Mouse (Mus musculus): ENCODE measurements at regions not wholly inside any gene's neighbourhood (a gene's known extent, or its start where the extent isn't known, plus 50 kb on each side); places are given as distances from the start of the nearest gene placed in this dataset.

- no peaks in the 10 kb centered on the region for H3K4me1 ChIP-seq (ENCODE audit: control insufficient read depth, insufficient read depth, low read length)
- DNase-seq (ENCODE audit: low spot score) (peak; percentile 78), ATAC-seq (peak; percentile 85)
- no peaks in the 10 kb centered on the region for H3K9me3 ChIP-seq (replicated peaks; ENCODE audit: control insufficient read depth, low read length)
- no peaks in the 10 kb centered on the region for H3K36me3 ChIP-seq (ENCODE audit: control insufficient read depth, insufficient read depth, low read length)
- H3K4me2 ChIP-seq (ENCODE audit: low read length): no peak overlapping the region
- H3K27ac ChIP-seq (ENCODE audit: low read depth, low read length): no peak overlapping the region
- H3K27me3 ChIP-seq (replicated peaks; ENCODE audit: control insufficient read depth, insufficient read depth, low read length): no peaks in the 10 kb centered on the region
- H3K4me3 ChIP-seq (ENCODE audit: low read depth, low read length): no peak overlapping the region
- no peak overlapping the region for H3K9ac ChIP-seq (ENCODE audit: low read length)
- 24% methylated on average over 4 of the region's 4 CpGs for WGBS
Measured at GRCm38 (mm10) chr2:133614672-133615071, 62.7 kb downstream of the Bmp2 start.

GRCm38 (mm10) chr2:133615299-133615698 is 63.3 kb downstream of the Bmp2 start:
- Histone ChIP-seq H3K9me3 (replicated peaks; ENCODE audit: control insufficient read depth, low read length) (no peaks in the 10 kb centered on the region), H3K27ac (ENCODE audit: low read depth, low read length) (no peak overlapping the region), H3K9ac (ENCODE audit: low read length) (no peak overlapping the region), H3K4me1 (ENCODE audit: control insufficient read depth, insufficient read depth, low read length) (no peaks in the 10 kb centered on the region), H3K27me3 (replicated peaks; ENCODE audit: control insufficient read depth, insufficient read depth, low read length) (no peaks in the 10 kb centered on the region), H3K4me3 (ENCODE audit: low read depth, low read length) (no peak overlapping the region), H3K4me2 (ENCODE audit: low read length) (no peak overlapping the region), H3K36me3 (ENCODE audit: control insufficient read depth, insufficient read depth, low read length) (no peaks in the 10 kb centered on the region)
- 63% methylated on average over 3 of the region's 3 CpGs for WGBS
- ATAC-seq (peak; percentile 67; the same call in 1 of the 2 replicates), DNase-seq (ENCODE audit: low spot score) (peak; percentile 43)

DNA sequence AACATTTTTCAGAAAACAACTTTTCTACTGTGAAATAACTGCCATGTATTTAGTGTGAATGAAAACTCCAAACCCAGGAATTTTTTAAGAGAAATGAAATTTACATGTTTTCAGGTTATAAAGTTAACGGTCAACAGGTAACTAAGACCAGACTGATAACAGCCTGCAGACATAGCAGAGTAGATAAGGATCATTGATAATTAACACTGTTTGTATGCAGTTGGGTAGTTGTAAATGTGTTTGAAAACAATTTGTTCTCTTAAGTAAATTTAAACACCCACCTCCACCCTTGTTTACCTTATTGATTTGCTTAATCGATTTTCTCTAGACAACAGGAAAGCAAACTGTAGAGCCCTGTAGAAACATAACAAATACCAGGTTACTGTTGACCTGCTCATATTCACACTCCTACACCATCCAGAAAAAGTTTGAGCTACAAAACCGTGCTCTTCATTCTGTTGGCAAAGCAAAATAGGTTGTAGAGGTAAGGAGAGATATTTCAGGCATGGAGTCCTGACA is 65.4 kb downstream of the Bmp2 start:
- H3K27ac ChIP-seq (ENCODE audit: low read depth, low read length): no peak overlapping the region
- H3K27me3 ChIP-seq (replicated peaks; ENCODE audit: control insufficient read depth, insufficient read depth, low read length): no peaks in the 10 kb centered on the region
- H3K4me3 ChIP-seq (ENCODE audit: low read depth, low read length): no peak overlapping the region
- no peaks in the 10 kb centered on the region for H3K36me3 ChIP-seq (ENCODE audit: control insufficient read depth, insufficient read depth, low read length)
- no peaks in the 10 kb centered on the region for H3K4me1 ChIP-seq (ENCODE audit: control insufficient read depth, insufficient read depth, low read length)
- WGBS: 91% methylated on average over 3 of the region's 3 CpGs
- DNase-seq (ENCODE audit: low spot score) (no peak), ATAC-seq (no peak)
- no peak overlapping the region for H3K4me2 ChIP-seq (ENCODE audit: low read length)
- no peaks in the 10 kb centered on the region for H3K9me3 ChIP-seq (replicated peaks; ENCODE audit: control insufficient read depth, low read length)
- no peak overlapping the region for H3K9ac ChIP-seq (ENCODE audit: low read length)

GRCm38 (mm10) chr2:133622523-133622922 is 70.6 kb downstream of the Bmp2 start:
- 18% methylated on average over 2 of the region's 2 CpGs for WGBS
- no peaks in the 10 kb centered on the region for H3K27me3 ChIP-seq (replicated peaks; ENCODE audit: control insufficient read depth, insufficient read depth, low read length)
- DNase-seq (ENCODE audit: low spot score): no peak

DNA sequence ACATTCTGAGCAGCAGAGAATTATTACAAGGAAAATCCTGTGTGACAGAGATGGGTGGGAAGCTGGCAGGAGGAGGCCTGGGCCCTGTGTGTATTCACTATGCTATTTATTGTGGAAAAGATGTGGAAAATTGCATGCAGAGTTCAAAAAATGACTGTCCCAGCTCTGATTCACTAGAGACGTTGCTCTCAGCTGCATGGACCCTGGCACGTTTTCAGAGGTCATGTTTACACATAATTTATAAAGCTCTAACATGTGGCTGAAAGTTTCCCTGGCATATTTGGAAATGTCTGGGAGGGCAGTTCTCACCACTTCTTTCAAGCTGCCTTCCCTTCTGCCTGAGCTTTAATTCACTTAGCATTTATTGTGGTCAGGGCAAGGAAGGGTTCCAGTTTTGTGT is 73.6 kb downstream of the Bmp2 start:
- Histone ChIP-seq H3K4me2 (ENCODE audit: low read length) (no peak overlapping the region), H3K4me1 (ENCODE audit: control insufficient read depth, insufficient read depth, low read length) (no peaks in the 10 kb centered on the region), H3K27me3 (replicated peaks; ENCODE audit: control insufficient read depth, insufficient read depth, low read length) (no peaks in the 10 kb centered on the region), H3K9ac (ENCODE audit: low read length) (no peak overlapping the region), H3K4me3 (ENCODE audit: low read depth, low read length) (no peak overlapping the region), H3K36me3 (ENCODE audit: control insufficient read depth, insufficient read depth, low read length) (no peaks in the 10 kb centered on the region), H3K27ac (ENCODE audit: low read depth, low read length) (no peak overlapping the region), H3K9me3 (replicated peaks; ENCODE audit: control insufficient read depth, low read length) (no peaks in the 10 kb centered on the region)
- ATAC-seq (no peak), DNase-seq (ENCODE audit: low spot score) (no peak)
- 64% methylated on average over 2 of the region's 2 CpGs for WGBS

More at GRCm38 (mm10) chr2:133622523-133622922, 70.6 kb downstream of the Bmp2 start:
- no peak overlapping the region for H3K27ac ChIP-seq (ENCODE audit: low read depth, low read length)
- H3K36me3 ChIP-seq (ENCODE audit: control insufficient read depth, insufficient read depth, low read length): no peaks in the 10 kb centered on the region
- no peak overlapping the region for H3K9ac ChIP-seq (ENCODE audit: low read length)
- no peak for ATAC-seq
- H3K9me3 ChIP-seq (replicated peaks; ENCODE audit: control insufficient read depth, low read length): no peaks in the 10 kb centered on the region
- H3K4me3 ChIP-seq (ENCODE audit: low read depth, low read length): no peak overlapping the region
- H3K4me1 ChIP-seq (ENCODE audit: control insufficient read depth, insufficient read depth, low read length): no peaks in the 10 kb centered on the region
- H3K4me2 ChIP-seq (ENCODE audit: low read length): no peak overlapping the region

DNA sequence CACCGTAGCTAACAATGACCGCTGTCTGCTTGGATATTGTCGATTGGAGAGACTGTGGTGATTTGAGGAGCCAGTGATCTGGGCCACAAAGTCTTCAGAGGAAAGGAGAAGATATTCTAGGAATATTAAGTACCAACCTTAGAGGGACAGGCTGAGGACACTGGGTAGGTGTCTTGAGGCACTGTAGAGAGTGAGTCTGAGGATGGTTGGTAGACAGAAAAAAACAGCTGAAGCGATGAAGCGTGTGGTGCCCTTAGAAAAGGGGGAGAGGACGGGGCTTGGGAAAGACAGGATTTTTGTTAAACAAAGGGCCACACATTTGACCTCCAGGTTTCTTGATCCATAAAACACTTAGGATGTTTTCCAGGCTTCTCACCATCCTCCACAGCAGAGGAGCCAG is 76.9 kb downstream of the Bmp2 start:
- Histone ChIP-seq H3K36me3 (ENCODE audit: control insufficient read depth, insufficient read depth, low read length) (no peaks in the 10 kb centered on the region), H3K27ac (ENCODE audit: low read depth, low read length) (no peak overlapping the region), H3K27me3 (replicated peaks; ENCODE audit: control insufficient read depth, insufficient read depth, low read length) (no peaks in the 10 kb centered on the region), H3K4me2 (ENCODE audit: low read length) (no peak overlapping the region), H3K4me3 (ENCODE audit: low read depth, low read length) (no peak overlapping the region), H3K4me1 (ENCODE audit: control insufficient read depth, insufficient read depth, low read length) (no peaks in the 10 kb centered on the region), H3K9ac (ENCODE audit: low read length) (no peak overlapping the region), H3K9me3 (replicated peaks; ENCODE audit: control insufficient read depth, low read length) (no peaks in the 10 kb centered on the region)
- no peak for ATAC-seq
- WGBS: 80% methylated on average over 6 of the region's 6 CpGs
- DNase-seq (ENCODE audit: low spot score): no peak

DNA sequence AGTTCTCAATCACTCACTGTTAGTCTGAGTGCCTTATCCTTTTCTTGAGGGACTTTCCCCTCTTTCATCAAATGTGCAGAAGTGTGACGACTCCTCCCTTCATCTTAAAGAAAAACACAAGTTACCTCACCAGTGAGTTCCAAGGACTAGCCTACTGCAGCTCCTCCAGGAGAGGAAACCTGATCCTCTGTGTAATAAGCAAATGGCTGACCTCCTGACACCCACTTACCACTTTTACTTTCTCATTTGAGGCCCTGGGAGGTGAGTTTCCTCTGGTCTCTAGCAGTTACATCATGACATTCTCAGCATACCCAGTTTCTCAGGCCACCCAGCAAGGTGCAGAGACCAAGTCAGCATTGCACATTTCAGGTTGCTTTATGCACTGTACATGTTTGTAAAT is 83.5 kb downstream of the Bmp2 start:
- Histone ChIP-seq H3K4me1 (ENCODE audit: control insufficient read depth, insufficient read depth, low read length) (no peaks in the 10 kb centered on the region), H3K27me3 (replicated peaks; ENCODE audit: control insufficient read depth, insufficient read depth, low read length) (no peaks in the 10 kb centered on the region), H3K27ac (ENCODE audit: low read depth, low read length) (no peak overlapping the region), H3K9ac (ENCODE audit: low read length) (no peak overlapping the region), H3K4me2 (ENCODE audit: low read length) (no peak overlapping the region), H3K9me3 (replicated peaks; ENCODE audit: control insufficient read depth, low read length) (no peaks in the 10 kb centered on the region), H3K36me3 (ENCODE audit: control insufficient read depth, insufficient read depth, low read length) (no peaks in the 10 kb centered on the region), H3K4me3 (ENCODE audit: low read depth, low read length) (no peak overlapping the region)
- no peak for ATAC-seq
- no peak for DNase-seq (ENCODE audit: low spot score)
- 31% methylated on average over 1 of the region's 1 CpGs for WGBS

- ATAC-seq (no peak), DNase-seq (ENCODE audit: low spot score) (no peak)
- no peak overlapping the region for H3K4me2 ChIP-seq (ENCODE audit: low read length)
- no peak overlapping the region for H3K4me3 ChIP-seq (ENCODE audit: low read depth, low read length)
- H3K4me1 ChIP-seq (ENCODE audit: control insufficient read depth, insufficient read depth, low read length): no peaks in the 10 kb centered on the region
- no peaks in the 10 kb centered on the region for H3K9me3 ChIP-seq (replicated peaks; ENCODE audit: control insufficient read depth, low read length)
- no peak overlapping the region for H3K9ac ChIP-seq (ENCODE audit: low read length)
- no peaks in the 10 kb centered on the region for H3K36me3 ChIP-seq (ENCODE audit: control insufficient read depth, insufficient read depth, low read length)
- no peaks in the 10 kb centered on the region for H3K27me3 ChIP-seq (replicated peaks; ENCODE audit: control insufficient read depth, insufficient read depth, low read length)
- H3K27ac ChIP-seq (ENCODE audit: low read depth, low read length): no peak overlapping the region
- WGBS: 93% methylated on average over 6 of the region's 6 CpGs
Measured at GRCm38 (mm10) chr2:133649874-133650481, 98.0 kb downstream of the Bmp2 start.

DNA sequence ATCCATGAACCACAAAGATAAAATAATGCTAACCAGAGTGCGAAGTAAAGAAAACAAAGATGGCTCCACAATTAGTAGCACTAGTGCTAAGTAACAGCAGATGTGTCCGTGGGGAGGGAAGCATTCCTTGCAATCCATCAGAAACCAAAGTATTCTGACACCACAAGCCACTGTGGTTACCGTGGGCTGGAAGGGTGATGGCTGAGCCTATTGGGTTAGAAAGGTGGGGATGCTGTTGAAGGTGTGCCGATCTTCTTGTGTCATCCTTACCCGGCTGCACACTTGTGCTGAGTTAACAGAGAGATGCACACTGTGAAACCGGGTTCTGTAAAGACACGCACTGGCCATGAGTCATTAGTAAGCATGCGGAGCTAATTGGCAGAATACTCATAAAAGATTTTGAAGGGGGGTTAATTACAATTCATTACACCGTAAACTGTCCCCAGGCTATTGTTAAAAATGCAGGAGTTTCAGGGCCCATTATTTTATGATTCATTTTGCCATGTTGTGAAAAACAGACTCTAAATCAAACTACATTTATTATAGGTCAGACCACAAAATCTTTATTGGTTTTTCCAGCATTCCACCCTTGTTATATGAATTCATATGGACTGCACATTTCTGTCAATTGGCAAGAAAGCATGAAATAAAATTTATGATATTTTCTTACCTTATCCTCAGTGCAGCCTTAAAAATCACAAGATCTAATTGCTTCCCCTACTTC is 114.5 kb downstream of the Bmp2 start:
- 76% methylated on average over 9 of the region's 9 CpGs for WGBS
- Histone ChIP-seq H3K4me1 (ENCODE audit: control insufficient read depth, insufficient read depth, low read length) (no peaks in the 10 kb centered on the region), H3K9me3 (replicated peaks; ENCODE audit: control insufficient read depth, low read length) (no peaks in the 10 kb centered on the region), H3K9ac (ENCODE audit: low read length) (no peak overlapping the region), H3K4me2 (ENCODE audit: low read length) (no peak overlapping the region), H3K36me3 (ENCODE audit: control insufficient read depth, insufficient read depth, low read length) (no peaks in the 10 kb centered on the region), H3K4me3 (ENCODE audit: low read depth, low read length) (no peak overlapping the region), H3K27me3 (replicated peaks; ENCODE audit: control insufficient read depth, insufficient read depth, low read length) (no peaks in the 10 kb centered on the region), H3K27ac (ENCODE audit: low read depth, low read length) (no peak overlapping the region)
- DNase-seq (ENCODE audit: low spot score) (no peak), ATAC-seq (no peak)

All from forebrain, embryonic 14.5 days (tissue).